Comparison of ENCODE assay signal across 10 mouse cellular contexts in genomic region chr7:112741790-112742189, GRCm38 (mm10).
A peak's percentile ranks its signal among the peaks of the same experiment; 100 is the strongest.
DNase-seq lines count a peak whose midpoint lies in the region; ATAC-seq and TF ChIP-seq lines count a peak whose summit lies in the region.
"Had no signal": no experiment of that assay in that cellular context is flagged by ENCODE, and none has a peak within 500 bp of the region (broad histone marks: within the 10 kb centered on the region; RNA-seq: fewer than 3 reads in every experiment).

No protein-coding gene starts in this region.

- no peak overlapping the region for H3K4me3 ChIP-seq in forebrain, embryonic 12.5 days (replicated peaks)
- no peak overlapping the region for H3K4me3 ChIP-seq in forebrain, embryonic 15.5 days
- no peak overlapping the region for H3K4me3 ChIP-seq in forebrain, embryonic 13.5 days
- no peak overlapping the region for H3K4me3 ChIP-seq in hindbrain, embryonic 15.5 days
- no peak overlapping the region for H3K4me3 ChIP-seq in myocyte

- no peak overlapping the region for H3K4me2 ChIP-seq in forebrain, embryonic 12.5 days
- H3K4me2 ChIP-seq in forebrain, embryonic 15.5 days (replicated peaks): no peak overlapping the region
- H3K4me2 ChIP-seq in forebrain, embryonic 13.5 days: no peak overlapping the region
- peak overlapping the region; percentile 6; the same call in 1 of the 2 replicates for H3K4me2 ChIP-seq in hindbrain, embryonic 15.5 days
- peak overlapping the region; percentile 82 for H3K4me2 ChIP-seq in myocyte (ENCODE audit: low read depth)

- no peak for DNase-seq in ovary, adult 18-20 months (ENCODE audit: low spot score)
- no peak for DNase-seq in layer of hippocampus, adult 18-20 months (ENCODE audit: low spot score in 2 of 2)
- no peak for DNase-seq in right cerebral cortex, postnatal 25 days

- 20% methylated on average over 12 of the region's 12 CpGs for WGBS in forebrain, embryonic 12.5 days
- 24% methylated on average over 12 of the region's 12 CpGs for WGBS in forebrain, embryonic 15.5 days
- 20% methylated on average over 12 of the region's 12 CpGs for WGBS in forebrain, embryonic 13.5 days
- 16% methylated on average over 12 of the region's 12 CpGs for whole genome bisulfite sequencing in hindbrain, embryonic 15.5 days

- no peak overlapping the region for H3ac ChIP-seq in myocyte (ENCODE audit: control insufficient read depth, insufficient read length)

- peak; percentile 54 for ATAC-seq in forebrain, embryonic 12.5 days (ENCODE audit: low FRiP score)
- ATAC-seq in forebrain, embryonic 15.5 days (replicated peaks): no peak
- ATAC-seq in forebrain, embryonic 13.5 days: no peak
- ATAC-seq in hindbrain, embryonic 15.5 days (ENCODE audit: low FRiP score, low read depth): no peak

- no peak overlapping the region for H3K9ac ChIP-seq in forebrain, embryonic 12.5 days
- H3K9ac ChIP-seq in forebrain, embryonic 15.5 days (replicated peaks): no peak overlapping the region
- H3K9ac ChIP-seq in forebrain, embryonic 13.5 days: no peak overlapping the region
- H3K9ac ChIP-seq in hindbrain, embryonic 15.5 days: no peak overlapping the region

- no peak for TF ChIP-seq POLR2A in myocyte (IDR thresholded peaks at IDR 0.05; ENCODE audit: insufficient read length, low read depth)

- peaks cover 69% of the 10 kb centered on the region for H3K4me1 ChIP-seq in forebrain, embryonic 12.5 days
- peaks cover 46% of the 10 kb centered on the region for H3K4me1 ChIP-seq in forebrain, embryonic 15.5 days
- peaks cover 64% of the 10 kb centered on the region for H3K4me1 ChIP-seq in forebrain, embryonic 13.5 days
- H3K4me1 ChIP-seq in hindbrain, embryonic 15.5 days (replicated peaks): peaks cover 32% of the 10 kb centered on the region

- H3K27me3 ChIP-seq in forebrain, embryonic 12.5 days: no peaks in the 10 kb centered on the region
- no peaks in the 10 kb centered on the region for H3K27me3 ChIP-seq in forebrain, embryonic 15.5 days
- H3K27me3 ChIP-seq in forebrain, embryonic 13.5 days: no peaks in the 10 kb centered on the region
- H3K27me3 ChIP-seq in hindbrain, embryonic 15.5 days: no peaks in the 10 kb centered on the region
- no peaks in the 10 kb centered on the region for H3K27me3 ChIP-seq in myocyte (ENCODE audit: control insufficient read depth, insufficient read depth, insufficient read length)
- H3K27me3 ChIP-seq: CH12.LX had no signal

- H3K9me3 ChIP-seq in forebrain, embryonic 12.5 days: no peaks in the 10 kb centered on the region
- H3K9me3 ChIP-seq in forebrain, embryonic 15.5 days: no peaks in the 10 kb centered on the region
- H3K9me3 ChIP-seq in forebrain, embryonic 13.5 days (replicated peaks): no peaks in the 10 kb centered on the region
- no peaks in the 10 kb centered on the region for H3K9me3 ChIP-seq in hindbrain, embryonic 15.5 days

- no peak overlapping the region for H3K27ac ChIP-seq in forebrain, embryonic 12.5 days
- no peak overlapping the region for H3K27ac ChIP-seq in forebrain, embryonic 15.5 days (replicated peaks)
- peak overlapping the region; percentile 5; the same call in 1 of the 2 replicates for H3K27ac ChIP-seq in forebrain, embryonic 13.5 days
- 0 out of 2 replicates have a peak overlapping the region, but pooled peaks have one; percentile 15 for H3K27ac ChIP-seq in hindbrain, embryonic 15.5 days (replicated peaks)
- H3K27ac ChIP-seq: macrophage had no signal

- H3K36me3 ChIP-seq in forebrain, embryonic 12.5 days (replicated peaks): no peaks in the 10 kb centered on the region
- no peaks in the 10 kb centered on the region for H3K36me3 ChIP-seq in forebrain, embryonic 15.5 days
- H3K36me3 ChIP-seq in forebrain, embryonic 13.5 days (ENCODE audit: poor library complexity, severe bottlenecking): 0 out of 2 replicates have a peak, but pooled peaks cover 3% of the 10 kb centered on the region
- no peaks in the 10 kb centered on the region for H3K36me3 ChIP-seq in hindbrain, embryonic 15.5 days
- H3K36me3 ChIP-seq in myocyte (ENCODE audit: control insufficient read depth, insufficient read depth): no peaks in the 10 kb centered on the region

- H3K79me2 ChIP-seq in myocyte (ENCODE audit: control insufficient read depth, insufficient read depth): peaks cover 100% of the 10 kb centered on the region

TF ChIP-seq in myocyte, 11 proteins besides CTCF, POLR2A, EP300 and RAD21:
- TF ChIP-seq TCF3 (IDR thresholded peaks at IDR 0.05; ENCODE audit: insufficient read length, low read depth) (no peak), REST (IDR thresholded peaks at IDR 0.05; ENCODE audit: insufficient read depth, insufficient read length) (no peak), MAX (IDR thresholded peaks at IDR 0.05; ENCODE audit: low read depth) (no peak), SRF (IDR thresholded peaks at IDR 0.05; ENCODE audit: control insufficient read depth, insufficient read length, low read depth) (no peak)

Comparison
In these comparisons a context has a peak if more than half of its experiments do, and no peak if none do; other contexts are left out.
1. H3K27ac ChIP-seq: peak in forebrain, embryonic 13.5 days (single experiment) and hindbrain, embryonic 15.5 days (single experiment); none in forebrain, embryonic 12.5 days (single experiment) and forebrain, embryonic 15.5 days (single experiment).
2. H3K4me2 ChIP-seq: peak in hindbrain, embryonic 15.5 days (single experiment) and myocyte (single experiment); none in forebrain, embryonic 12.5 days (single experiment), forebrain, embryonic 15.5 days (single experiment) and forebrain, embryonic 13.5 days (single experiment).